Mouse (Mus musculus): ENCODE results near the gene U2af1l4. TPM values are rescaled to one million over a fixed set of nuclear protein-coding genes. Genes with fewer than 3 reads are reported as not detected.

U2af1l4 gene
- polyA plus RNA-seq (2015; fragmentation: Nextera tagmentation; extraction: Ambion mirVana), result 85.6 and 92.3 TPM in 2 replicates

DNA sequence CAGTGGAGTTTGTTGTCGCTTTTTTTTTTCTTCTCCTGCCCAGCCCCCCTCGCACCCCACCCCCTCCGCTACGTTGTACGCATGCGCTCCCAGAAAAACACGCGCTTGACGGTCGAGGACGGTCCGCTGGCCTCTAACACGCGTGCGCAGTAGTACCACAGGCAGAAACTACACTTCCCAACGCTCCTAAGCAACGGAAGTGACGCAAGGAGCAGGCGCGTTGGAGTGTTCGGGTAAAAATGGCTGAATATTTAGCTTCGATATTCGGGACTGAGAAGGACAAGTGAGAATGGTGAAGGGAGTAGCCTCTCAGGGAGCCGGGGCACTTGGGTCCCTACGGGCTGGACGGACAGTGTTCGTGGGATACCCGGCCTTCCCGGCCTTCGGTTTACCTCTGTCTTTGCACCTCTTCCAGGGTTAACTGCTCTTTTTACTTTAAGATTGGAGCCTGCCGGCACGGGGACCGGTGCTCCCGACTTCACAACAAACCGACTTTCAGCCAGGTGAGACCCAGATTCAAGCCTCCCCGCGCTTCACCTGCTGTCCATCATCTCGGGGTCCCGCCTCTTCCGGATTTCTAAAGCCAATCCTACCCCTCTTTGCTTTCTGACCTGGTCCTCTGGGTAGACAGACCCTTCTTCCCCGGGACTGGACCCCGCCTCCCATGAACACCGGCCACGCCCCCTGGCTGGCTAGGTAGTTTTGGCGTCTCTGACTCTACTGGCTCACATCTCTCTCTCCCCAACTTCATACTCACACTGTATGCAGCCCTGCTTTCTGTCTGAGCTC, at the start of gene U2af1l4, which contains the start of the genes Gm49396 and Psenen:
U2af1l4 (plus strand) TSS at position 185 of the 789 bp plus-strand sequence.
Gm49396 (plus strand) TSS at position 228 of the 789 bp plus-strand sequence.
Psenen (minus strand) TSS at position 511 of the 789 bp plus-strand sequence.
- peak; percentile 79 for ATAC-seq (ENCODE audit: extremely low read depth, insufficient number of reproducible peaks, low FRiP score, low TSS enrichment)
- Histone ChIP-seq H3K9me3 (no peaks in the 10 kb centered on the region), H3K27me3 (replicated peaks) (no peaks in the 10 kb centered on the region), H3K36me3 (peaks cover 46% of the 10 kb centered on the region), H3K27ac (replicated peaks) (peak within 1 kb of the TSS; percentile 98), H3K4me2 (peak within 1 kb of the TSS; percentile 85), H3K4me1 (peaks cover 26% of the 10 kb centered on the region), H3K4me3 (peak within 1 kb of the TSS; percentile 91), H3K9ac (peak within 1 kb of the TSS; percentile 96)
- WGBS, result under 1% methylated on average over 44 of the region's 45 CpGs

DNA sequence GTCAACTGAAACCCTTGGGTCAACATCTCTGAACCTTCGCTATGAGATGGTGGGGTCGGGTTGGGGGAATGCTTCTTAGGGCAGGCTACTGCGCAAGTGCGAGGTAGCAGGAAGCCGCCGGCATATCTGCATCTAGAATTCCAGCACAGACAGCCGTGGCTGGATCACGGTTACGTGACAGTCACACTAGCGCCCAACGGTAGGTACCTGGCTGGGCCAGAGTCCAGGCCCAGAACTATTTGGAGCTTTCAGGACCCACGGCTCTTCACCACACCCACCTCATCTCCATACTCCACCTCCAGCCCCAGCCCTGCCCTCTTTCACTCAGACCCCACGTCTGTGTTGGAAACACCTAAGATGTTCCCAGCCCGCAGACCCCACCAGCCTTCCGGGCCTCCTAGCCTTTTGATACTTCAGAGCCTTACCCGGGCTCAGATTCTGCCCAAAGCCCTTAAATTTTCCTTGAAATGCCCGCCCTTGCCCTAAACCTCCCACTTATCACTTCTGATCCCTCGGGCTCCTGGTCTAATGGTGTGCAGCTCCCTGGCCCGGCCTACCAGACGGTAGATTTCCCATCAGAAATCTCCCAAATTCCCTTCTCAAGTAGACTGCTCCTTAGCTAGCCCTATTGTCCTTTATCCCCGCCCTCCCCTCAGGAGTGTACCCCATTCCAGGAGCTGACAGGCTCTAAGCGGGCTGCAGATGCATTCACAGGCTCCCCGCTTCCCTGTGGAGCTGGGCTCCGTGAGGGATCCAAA, 47.9 kb upstream of the U2af1l4 start:
- no peak overlapping the region for H3K4me3 ChIP-seq
- H3K27me3 ChIP-seq (replicated peaks), result peaks cover 28% of the 10 kb centered on the region; the same call in 1 of the 2 replicates
- no peak for ATAC-seq (ENCODE audit: extremely low read depth, insufficient number of reproducible peaks, low FRiP score, low TSS enrichment)
- no peaks in the 10 kb centered on the region for H3K4me1 ChIP-seq
- 43% methylated on average over 24 of the region's 24 CpGs for WGBS
- no peaks in the 10 kb centered on the region for H3K36me3 ChIP-seq
- peak overlapping the region; percentile 22; the same call in 1 of the 2 replicates for H3K4me2 ChIP-seq
- no peak overlapping the region for H3K9ac ChIP-seq
- H3K27ac ChIP-seq (replicated peaks), result no peak overlapping the region
- H3K9me3 ChIP-seq, result no peaks in the 10 kb centered on the region

DNA sequence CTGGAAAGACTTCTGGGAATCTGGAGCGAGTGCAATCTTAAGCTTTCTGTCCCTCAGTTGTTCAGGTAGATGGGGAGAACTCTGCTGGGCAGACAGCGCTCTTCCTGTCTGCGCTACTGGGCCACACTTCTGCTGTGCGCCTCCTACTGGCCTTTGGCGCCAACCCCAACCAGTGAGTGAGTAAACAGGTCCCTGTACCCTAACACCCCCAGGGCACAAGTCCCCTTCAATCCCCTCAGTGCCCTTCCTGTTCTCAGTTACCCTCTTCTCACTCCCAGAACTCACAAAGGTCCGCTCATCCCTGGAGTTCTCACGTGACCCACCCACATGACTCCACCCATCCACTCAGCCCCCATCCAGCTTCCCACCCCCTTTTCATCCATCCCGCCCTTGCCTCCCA, 44.8 kb upstream of the U2af1l4 start:
- Histone ChIP-seq H3K36me3 (peaks cover 6% of the 10 kb centered on the region), H3K27ac (replicated peaks) (no peak overlapping the region), H3K27me3 (replicated peaks) (peaks cover 25% of the 10 kb centered on the region), H3K4me3 (no peak overlapping the region), H3K9ac (no peak overlapping the region), H3K4me2 (no peak overlapping the region), H3K4me1 (no peaks in the 10 kb centered on the region), H3K9me3 (no peaks in the 10 kb centered on the region)
- WGBS, result 28% methylated on average over 8 of the region's 8 CpGs
- ATAC-seq (ENCODE audit: extremely low read depth, insufficient number of reproducible peaks, low FRiP score, low TSS enrichment), result no peak

DNA sequence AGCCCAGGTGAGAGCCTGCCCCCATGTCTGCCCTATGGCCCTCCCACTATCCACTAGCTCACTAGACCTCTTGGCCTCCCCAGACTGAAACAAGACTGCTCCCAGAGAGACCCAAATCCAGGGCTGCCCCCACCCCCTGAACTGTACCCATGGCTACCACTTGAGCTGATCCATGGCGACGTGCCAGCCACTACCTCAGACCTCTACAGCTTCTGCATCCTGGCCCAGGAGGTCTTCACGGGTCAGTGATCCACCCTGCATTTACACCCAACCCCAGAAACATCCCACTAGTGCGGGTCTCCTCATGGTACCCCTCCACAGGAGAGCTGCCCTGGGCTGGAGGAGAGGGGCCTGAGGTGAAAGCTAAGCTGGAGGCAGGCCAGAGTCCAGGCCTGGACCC, 42.7 kb upstream of the U2af1l4 start:
- WGBS, result 67% methylated on average over 4 of the region's 4 CpGs
- Histone ChIP-seq H3K27me3 (replicated peaks) (peaks cover 21% of the 10 kb centered on the region), H3K9me3 (no peaks in the 10 kb centered on the region), H3K9ac (no peak overlapping the region), H3K27ac (replicated peaks) (no peak overlapping the region), H3K36me3 (peaks cover 24% of the 10 kb centered on the region), H3K4me3 (no peak overlapping the region), H3K4me2 (no peak overlapping the region), H3K4me1 (no peaks in the 10 kb centered on the region)
- no peak for ATAC-seq (ENCODE audit: extremely low read depth, insufficient number of reproducible peaks, low FRiP score, low TSS enrichment)

DNA sequence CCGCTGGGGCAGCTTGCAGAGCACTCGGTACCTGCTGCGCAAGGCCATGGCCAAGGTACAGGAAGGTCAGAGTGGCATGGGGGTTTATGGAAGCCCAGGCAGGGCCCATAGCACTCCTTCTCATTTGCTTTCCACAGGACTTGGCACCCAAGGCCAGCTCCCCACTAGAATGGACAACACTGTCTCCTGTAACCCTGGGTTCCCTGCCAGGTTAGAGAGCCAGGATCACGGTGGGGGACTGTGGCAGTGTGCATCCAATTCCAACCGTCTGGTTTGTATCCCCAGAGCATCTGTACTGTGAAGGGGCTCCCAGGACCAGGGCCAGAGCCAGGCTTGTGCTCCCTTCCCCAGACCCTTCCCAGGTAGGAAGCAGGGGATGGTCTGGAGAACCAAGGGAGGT, 42.2 kb upstream of the U2af1l4 start:
- Histone ChIP-seq H3K27ac (replicated peaks) (no peak overlapping the region), H3K4me3 (no peak overlapping the region), H3K9me3 (no peaks in the 10 kb centered on the region), H3K27me3 (replicated peaks) (peaks cover 16% of the 10 kb centered on the region), H3K4me2 (no peak overlapping the region), H3K9ac (no peak overlapping the region), H3K4me1 (peaks cover 2% of the 10 kb centered on the region; the same call in 1 of the 2 replicates), H3K36me3 (peaks cover 29% of the 10 kb centered on the region)
- WGBS, result 78% methylated on average over 5 of the region's 5 CpGs
- no peak for ATAC-seq (ENCODE audit: extremely low read depth, insufficient number of reproducible peaks, low FRiP score, low TSS enrichment)

DNA sequence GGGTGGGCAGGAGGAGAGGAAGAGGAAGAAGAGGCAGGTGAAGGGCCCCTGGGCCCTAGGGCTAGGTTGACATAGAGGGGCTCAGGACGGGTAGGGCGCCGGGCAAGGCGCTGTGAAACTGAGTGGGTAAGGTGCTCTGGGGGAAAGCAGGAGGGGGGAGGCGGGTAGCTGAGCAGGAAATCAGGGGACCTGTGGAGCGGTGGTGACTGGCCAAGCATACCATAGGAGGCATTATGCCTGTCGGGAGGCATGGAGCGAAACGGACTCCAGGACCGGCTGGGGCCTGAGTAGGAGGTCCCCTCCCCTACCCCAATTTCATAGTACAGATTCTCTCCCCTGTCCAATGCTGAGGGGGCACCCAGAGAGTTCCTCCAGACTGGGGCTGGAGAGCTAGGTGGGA, 40.2 kb upstream of the U2af1l4 start:
- no peak overlapping the region for H3K27ac ChIP-seq (replicated peaks)
- no peak for ATAC-seq (ENCODE audit: extremely low read depth, insufficient number of reproducible peaks, low FRiP score, low TSS enrichment)
- no peak overlapping the region for H3K4me2 ChIP-seq
- peaks cover 10% of the 10 kb centered on the region for H3K4me1 ChIP-seq
- H3K9me3 ChIP-seq, result no peaks in the 10 kb centered on the region
- 78% methylated on average over 10 of the region's 10 CpGs for WGBS
- no peak overlapping the region for H3K4me3 ChIP-seq
- H3K36me3 ChIP-seq, result peaks cover 49% of the 10 kb centered on the region
- peaks cover 23% of the 10 kb centered on the region for H3K27me3 ChIP-seq (replicated peaks)
- no peak overlapping the region; the same call in 1 of the 2 replicates for H3K9ac ChIP-seq

DNA sequence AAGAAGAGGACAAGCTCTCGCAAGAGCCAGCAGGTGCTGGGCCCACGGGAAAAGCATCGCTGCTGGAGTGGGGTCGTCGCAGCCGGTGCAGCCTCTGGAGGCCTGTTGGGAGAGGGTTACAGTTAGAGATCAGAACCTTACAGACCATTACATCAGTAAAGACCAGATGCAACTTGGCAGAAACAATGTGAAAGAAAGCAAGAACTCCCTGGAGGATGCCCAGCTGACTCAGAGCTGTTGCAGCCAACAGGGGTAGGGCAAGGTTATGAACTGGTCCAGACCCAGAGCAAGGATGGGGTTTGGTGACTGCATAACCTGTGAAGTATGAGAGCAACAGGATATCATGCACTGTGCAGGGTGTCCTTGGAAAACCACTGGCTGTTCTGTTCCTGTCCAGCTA, 38.6 kb upstream of the U2af1l4 start:
- no peak overlapping the region for H3K9ac ChIP-seq
- H3K4me1 ChIP-seq, result peaks cover 10% of the 10 kb centered on the region
- no peak overlapping the region for H3K4me3 ChIP-seq
- H3K36me3 ChIP-seq, result peaks cover 65% of the 10 kb centered on the region
- 85% methylated on average over 6 of the region's 6 CpGs for WGBS
- H3K4me2 ChIP-seq, result no peak overlapping the region
- H3K27me3 ChIP-seq (replicated peaks), result peaks cover 13% of the 10 kb centered on the region
- no peak overlapping the region for H3K27ac ChIP-seq (replicated peaks)
- no peaks in the 10 kb centered on the region for H3K9me3 ChIP-seq
- no peak for ATAC-seq (ENCODE audit: extremely low read depth, insufficient number of reproducible peaks, low FRiP score, low TSS enrichment)

DNA sequence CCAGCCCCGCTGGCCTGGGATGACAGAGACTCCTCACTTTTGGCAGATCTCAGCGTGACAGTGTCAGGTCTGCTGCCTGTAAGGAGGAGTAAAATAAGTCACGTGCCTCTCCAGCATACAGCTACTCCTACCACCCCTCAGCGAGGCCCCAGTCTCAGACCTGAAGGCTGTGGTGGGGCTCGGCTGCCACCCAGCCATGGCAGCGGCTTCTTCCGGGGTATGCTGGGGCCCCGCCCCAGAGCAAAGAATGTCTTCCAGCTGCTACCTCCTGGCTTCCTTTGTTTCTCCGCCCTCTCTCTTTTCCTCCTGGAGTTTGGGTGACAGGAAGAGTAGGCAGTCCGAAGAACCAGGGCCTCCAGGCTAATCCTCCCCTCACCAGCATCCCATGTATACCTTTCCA, 37.1 kb upstream of the U2af1l4 start:
- no peak for ATAC-seq (ENCODE audit: extremely low read depth, insufficient number of reproducible peaks, low FRiP score, low TSS enrichment)
- 36% methylated on average over 10 of the region's 10 CpGs for WGBS
- peaks cover 80% of the 10 kb centered on the region for H3K36me3 ChIP-seq
- peaks cover 12% of the 10 kb centered on the region for H3K27me3 ChIP-seq (replicated peaks)
- 0 out of 2 replicates have a peak overlapping the region, but pooled peaks have one; percentile 3 for H3K4me3 ChIP-seq
- peak overlapping the region; percentile 52; the same call in 1 of the 2 replicates for H3K9ac ChIP-seq
- H3K4me2 ChIP-seq, result peak overlapping the region; percentile 25
- peaks cover 10% of the 10 kb centered on the region for H3K4me1 ChIP-seq
- H3K27ac ChIP-seq (replicated peaks), result no peak overlapping the region
- no peaks in the 10 kb centered on the region for H3K9me3 ChIP-seq

DNA sequence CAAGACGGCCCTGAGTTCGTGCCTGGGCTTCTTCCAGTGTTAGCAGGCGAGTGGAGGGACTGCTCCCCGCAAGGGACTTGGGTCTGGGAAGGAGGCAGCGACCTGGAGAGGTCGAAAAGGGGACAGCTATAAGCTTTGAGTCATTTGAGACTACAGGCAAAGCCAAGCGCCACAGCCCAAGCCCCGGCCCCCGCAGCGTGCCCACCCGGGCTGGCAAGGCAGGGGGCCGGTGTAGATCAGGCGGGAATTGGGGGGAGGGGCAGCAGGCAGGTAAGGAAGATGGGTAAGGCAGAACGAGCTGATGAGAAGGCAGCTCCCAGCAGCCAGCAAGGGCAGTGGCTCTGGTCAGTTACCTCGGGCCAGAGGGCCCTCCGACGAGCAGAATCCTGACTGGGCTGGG, 36.7 kb upstream of the U2af1l4 start:
- H3K9me3 ChIP-seq, result no peaks in the 10 kb centered on the region
- peaks cover 12% of the 10 kb centered on the region for H3K27me3 ChIP-seq (replicated peaks)
- peak overlapping the region; percentile 25 for H3K4me2 ChIP-seq
- peak overlapping the region; percentile 52; the same call in 1 of the 2 replicates for H3K9ac ChIP-seq
- peaks cover 84% of the 10 kb centered on the region for H3K36me3 ChIP-seq
- H3K4me1 ChIP-seq, result peaks cover 12% of the 10 kb centered on the region
- no peak for ATAC-seq (ENCODE audit: extremely low read depth, insufficient number of reproducible peaks, low FRiP score, low TSS enrichment)
- no peak overlapping the region for H3K27ac ChIP-seq (replicated peaks)
- 26% methylated on average over 17 of the region's 17 CpGs for WGBS
- 0 out of 2 replicates have a peak overlapping the region, but pooled peaks have one; percentile 3 for H3K4me3 ChIP-seq

DNA sequence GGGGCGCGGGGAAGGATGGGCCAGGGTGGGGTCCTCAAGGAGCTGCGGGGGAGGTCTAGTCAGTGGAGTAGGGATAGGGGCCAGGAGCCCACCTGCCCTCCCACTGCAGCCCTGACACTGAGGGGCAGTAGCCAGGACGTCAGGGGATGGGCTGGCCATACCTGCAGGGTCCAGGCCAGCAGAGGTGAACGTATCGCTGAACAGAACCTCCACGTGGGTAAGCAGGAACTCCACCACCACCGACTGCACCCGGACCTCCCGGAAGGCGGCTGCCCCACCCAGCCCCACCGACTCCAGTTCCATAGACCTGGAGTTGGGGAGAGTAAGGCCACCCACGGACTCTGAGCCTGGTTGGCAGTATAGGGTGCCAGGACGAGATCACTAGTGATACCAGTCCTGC, 36.1 kb upstream of the U2af1l4 start:
- H3K9ac ChIP-seq, result peak overlapping the region; percentile 52; the same call in 1 of the 2 replicates
- peaks cover 90% of the 10 kb centered on the region for H3K36me3 ChIP-seq
- H3K4me1 ChIP-seq, result peaks cover 18% of the 10 kb centered on the region
- WGBS, result 82% methylated on average over 14 of the region's 14 CpGs
- no peak overlapping the region for H3K4me2 ChIP-seq
- no peak overlapping the region for H3K4me3 ChIP-seq
- no peak for ATAC-seq (ENCODE audit: extremely low read depth, insufficient number of reproducible peaks, low FRiP score, low TSS enrichment)
- no peak overlapping the region for H3K27ac ChIP-seq (replicated peaks)
- no peaks in the 10 kb centered on the region for H3K9me3 ChIP-seq
- H3K27me3 ChIP-seq (replicated peaks), result peaks cover 12% of the 10 kb centered on the region

DNA sequence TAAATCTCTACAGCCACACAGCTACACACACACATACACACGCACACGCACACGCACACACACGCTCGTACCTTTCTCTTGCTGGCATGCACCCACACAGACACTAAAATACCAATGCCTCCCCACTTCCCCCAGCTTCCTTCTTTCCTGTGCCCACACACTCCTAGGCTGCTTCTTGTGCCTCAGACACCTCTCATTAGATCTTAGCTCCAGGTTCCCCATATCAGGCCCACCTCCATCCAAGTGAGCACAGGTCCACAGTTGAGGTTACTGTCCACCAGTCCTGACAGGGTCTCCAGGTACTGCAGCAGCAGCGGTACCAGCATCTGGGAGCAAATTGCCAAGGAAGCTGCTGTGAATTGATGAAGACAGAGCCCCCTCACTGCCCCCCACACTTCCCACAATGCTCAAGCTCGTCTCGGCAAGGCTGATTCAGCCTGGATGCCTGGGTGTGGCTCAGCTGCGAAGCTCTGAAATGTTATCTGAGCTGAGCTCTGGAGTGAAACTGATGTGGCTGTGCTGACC, 31.7 kb upstream of the U2af1l4 start:
- peaks cover 42% of the 10 kb centered on the region for H3K4me1 ChIP-seq
- H3K9ac ChIP-seq, result peak overlapping the region; percentile 28
- H3K27ac ChIP-seq (replicated peaks), result no peak overlapping the region
- peaks cover 61% of the 10 kb centered on the region for H3K36me3 ChIP-seq
- WGBS, result 73% methylated on average over 9 of the region's 9 CpGs
- H3K4me2 ChIP-seq, result no peak overlapping the region
- no peak overlapping the region for H3K4me3 ChIP-seq
- no peak for ATAC-seq (ENCODE audit: extremely low read depth, insufficient number of reproducible peaks, low FRiP score, low TSS enrichment)
- H3K27me3 ChIP-seq (replicated peaks), result peaks cover 19% of the 10 kb centered on the region; the same call in 1 of the 2 replicates
- no peaks in the 10 kb centered on the region for H3K9me3 ChIP-seq
